Mouse (Mus musculus) olfactory bulb, adult 2 months (tissue): ENCODE data around the gene Mmachc.

Source experiments
- CTCF ChIP-seq: fragments of 200-500 bp; IDR thresholded peaks from 2 replicates; pipeline ENCODE4 v1.5.1; 2012; ENCODE audit warnings: low read depth, mild to moderate bottlenecking, low read length, moderate library complexity; ENCODE audit not compliant: insufficient read depth
- POLR2A ChIP-seq: fragments of 200-500 bp; IDR thresholded peaks from 2 replicates; pipeline ENCODE4 v1.6.1; 2012; ENCODE audit warnings: mild to moderate bottlenecking, low read depth, low read length, moderate library complexity; ENCODE audit not compliant: insufficient read depth

GRCm38 (mm10) chr4:116749750-116750149, 41.5 kb upstream of the Mmachc start:
- TF ChIP-seq CTCF (no peak), POLR2A (no peak)
